Mouse (Mus musculus): Measurements from ENCODE around the gene Gclc.

The Gclc gene

GRCm38 (mm10) chr9:77783006-77783405 lies 28.7 kb downstream of the Gclc start:
- no peak for DNase-seq (ENCODE audit: low read depth, low spot score)

- no peak for DNase-seq (ENCODE audit: low read depth, low spot score)
Observed at GRCm38 (mm10) chr9:77785466-77785865, 31.1 kb downstream of the Gclc start.

GRCm38 (mm10) chr9:77787936-77788335 lies 33.6 kb downstream of the Gclc start:
- no peak for DNase-seq (ENCODE audit: low read depth, low spot score)

- no peak for DNase-seq (ENCODE audit: low read depth, low spot score)
Observed at GRCm38 (mm10) chr9:77789615-77790348, 35.4 kb downstream of the Gclc start.

- DNase-seq (ENCODE audit: low read depth, low spot score), result no peak
Observed at GRCm38 (mm10) chr9:77793838-77794237, 39.5 kb downstream of the Gclc start.

GRCm38 (mm10) chr9:77802461-77802860 lies 48.1 kb downstream of the Gclc start:
- DNase-seq (ENCODE audit: low read depth, low spot score), result peak; percentile 39

DNA sequence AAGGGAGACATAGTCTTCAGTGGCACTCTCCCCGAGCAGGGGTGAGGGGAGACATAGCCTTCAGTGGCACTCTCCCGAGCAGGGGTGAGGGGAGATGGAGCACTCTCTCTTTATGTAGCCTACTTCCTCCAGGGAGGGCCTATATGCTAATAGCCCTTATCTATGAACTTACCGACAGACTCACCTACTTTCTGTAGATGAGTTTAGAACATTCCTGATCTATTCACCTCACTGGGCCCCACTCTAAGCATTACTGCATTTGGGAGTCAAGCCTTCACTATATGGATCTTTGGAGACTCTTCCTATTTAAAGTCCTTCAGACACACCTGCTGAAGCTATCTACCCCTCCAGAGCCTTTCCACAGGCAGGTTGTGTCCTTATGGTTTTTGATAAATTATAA lies 52.1 kb downstream of the Gclc start:
- DNase-seq (ENCODE audit: low read depth, low spot score), result no peak

GRCm38 (mm10) chr9:77806842-77807668 lies 52.7 kb downstream of the Gclc start:
- DNase-seq (ENCODE audit: low read depth, low spot score), result peak; percentile 93

DNA sequence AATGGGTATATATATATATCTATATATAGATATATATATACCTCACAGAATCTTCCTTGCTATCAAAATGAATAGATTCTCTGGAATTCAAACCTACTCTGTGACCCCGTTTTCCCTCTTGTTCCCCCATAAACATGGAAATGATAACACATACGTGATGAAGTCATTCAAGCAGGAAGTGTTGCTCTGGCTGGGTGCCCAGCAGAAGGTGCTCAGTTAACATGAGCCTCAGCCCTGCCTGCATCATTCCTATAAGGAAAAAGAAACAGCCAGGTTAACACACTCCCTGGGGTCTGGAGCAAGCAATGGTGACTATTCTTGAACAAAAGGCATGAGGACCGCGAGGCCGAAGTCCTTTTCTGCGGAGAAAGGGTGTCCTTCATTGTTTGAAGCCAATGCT lies 54.1 kb downstream of the Gclc start:
- no peak for DNase-seq (ENCODE audit: low read depth, low spot score)

DNA sequence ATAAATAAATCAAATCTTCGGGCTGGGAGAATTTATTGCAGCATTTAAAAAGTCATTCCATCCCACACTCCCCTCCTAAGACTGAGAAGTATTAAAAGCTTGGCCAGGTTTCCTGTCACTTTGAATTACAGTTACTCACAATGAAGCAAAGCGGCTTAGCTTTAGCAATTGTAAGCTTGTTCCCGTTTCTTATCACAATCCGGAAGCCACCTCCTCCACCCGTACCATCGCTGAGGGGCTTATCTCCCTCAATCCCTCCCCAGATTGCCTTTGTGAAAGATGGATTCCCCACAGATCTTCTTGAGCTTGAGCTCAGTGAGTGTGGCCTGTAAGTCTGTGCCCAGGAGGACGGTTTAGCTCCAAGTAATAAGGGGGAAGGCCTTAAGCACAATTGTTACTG lies 64.5 kb downstream of the Gclc start:
- DNase-seq (ENCODE audit: low read depth, low spot score), result no peak

GRCm38 (mm10) chr9:77819318-77819717 lies 65.0 kb downstream of the Gclc start:
- DNase-seq (ENCODE audit: low read depth, low spot score), result no peak

GRCm38 (mm10) chr9:77820836-77821235 lies 66.5 kb downstream of the Gclc start:
- peak; percentile 43 for DNase-seq (ENCODE audit: low read depth, low spot score)

- DNase-seq (ENCODE audit: low read depth, low spot score), result peak; percentile 95
Observed at GRCm38 (mm10) chr9:77825380-77825961, 71.1 kb downstream of the Gclc start.

DNA sequence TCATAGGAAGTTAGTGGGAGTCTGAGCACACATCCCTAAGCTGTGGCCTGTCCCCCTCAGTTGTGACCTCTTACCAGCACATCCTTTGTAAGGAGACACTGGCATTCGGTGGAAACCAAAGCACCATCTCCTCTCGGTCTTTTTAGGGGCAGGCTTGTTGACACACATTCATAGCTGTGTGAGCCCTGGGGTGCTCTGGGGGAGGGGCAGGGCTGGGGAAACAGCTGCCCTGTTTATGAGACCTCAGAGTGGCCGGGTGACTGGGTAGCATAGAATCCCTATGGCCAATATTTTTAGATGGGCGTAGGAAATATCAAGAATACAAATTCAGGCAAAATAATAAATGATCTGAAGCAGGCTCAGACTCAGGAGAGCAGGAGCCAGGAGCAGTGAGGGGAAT lies 71.9 kb downstream of the Gclc start:
- no peak for DNase-seq (ENCODE audit: low read depth, low spot score)

DNA sequence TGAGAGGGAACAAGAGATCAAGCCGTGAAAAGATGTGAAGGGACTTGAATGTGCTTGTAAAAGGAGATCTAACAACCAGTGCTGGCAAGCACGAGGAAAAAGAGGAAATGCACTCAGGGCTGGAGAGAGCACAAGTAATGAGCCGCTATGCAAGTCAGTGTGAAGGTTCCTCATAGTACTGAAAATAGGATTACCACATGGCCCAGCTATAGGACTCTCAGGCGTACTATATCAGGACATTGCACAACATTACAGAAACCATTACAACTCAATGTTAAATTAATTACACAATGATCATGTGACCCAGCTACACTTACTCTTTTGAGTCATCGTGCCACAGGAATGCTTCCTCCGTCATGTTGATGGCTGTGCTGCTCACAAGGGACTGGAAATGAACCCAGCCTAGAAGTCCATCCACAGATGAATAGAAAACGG lies 74.2 kb downstream of the Gclc start:
- DNase-seq (ENCODE audit: low read depth, low spot score), result peak; percentile 89

- no peak for DNase-seq (ENCODE audit: low read depth, low spot score)
Observed at GRCm38 (mm10) chr9:77834259-77834993, 80.1 kb downstream of the Gclc start.

GRCm38 (mm10) chr9:77835122-77835521 lies 80.8 kb downstream of the Gclc start:
- no peak for DNase-seq (ENCODE audit: low read depth, low spot score)

- DNase-seq (ENCODE audit: low read depth, low spot score), result no peak
Observed at GRCm38 (mm10) chr9:77835756-77836155, 81.4 kb downstream of the Gclc start.

DNA sequence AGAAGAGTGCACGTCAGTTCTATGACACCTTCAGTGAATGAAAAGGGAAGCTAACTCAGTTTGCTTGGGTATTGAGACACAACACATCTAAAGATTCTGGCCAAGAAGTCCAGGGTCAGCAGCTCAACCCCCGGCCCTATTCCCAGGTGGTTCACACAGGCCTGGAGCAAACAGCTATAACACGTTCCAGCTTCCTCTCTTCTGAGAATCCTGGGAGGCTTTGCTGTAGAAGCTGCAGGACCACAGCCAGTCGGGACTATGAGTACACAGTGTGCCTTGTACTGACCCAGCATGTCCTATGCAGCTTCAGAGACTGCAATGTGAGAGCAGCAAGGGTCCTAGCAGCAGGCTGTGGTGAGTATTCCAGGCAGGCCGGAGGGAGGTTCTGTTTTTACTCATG lies 84.3 kb downstream of the Gclc start:
- DNase-seq (ENCODE audit: low read depth, low spot score), result no peak
